Mouse (Mus musculus) gastrocnemius, postnatal 25 days (tissue): ENCODE data around the gene Mta2. TPM values are rescaled to one million over a fixed set of nuclear protein-coding genes. Genes with fewer than 3 reads are reported as not detected.

Experiments used
- DNase-seq: peaks from one replicate; pipeline ENCODE4 v3.0.0; 2022
- total RNA-seq, 2 experiments: library from RNA; stranded (reverse); gene quantifications; 1 replicate in 1 of 2; 2 replicates in 1 of 2; pipeline ENCODE4 v1.2.3; 2021

Mta2 gene
- total RNA-seq, 2 experiments from 2014 or later: 19.5 to 21.9 TPM

- DNase-seq: no peak
Measured at GRCm38 (mm10) chr19:8928689-8929223, 12.9 kb upstream of the Mta2 start.

- peak; percentile 92 for DNase-seq
Measured at GRCm38 (mm10) chr19:8929224-8930088, 12.2 kb upstream of the Mta2 start, which contains the start of the genes Rom1 and Eml3. TSS of gene Rom1 (minus strand) at chr19:8929356. TSS of gene Eml3 (plus strand) at chr19:8929552.

GRCm38 (mm10) chr19:8930117-8930516 lies 11.6 kb upstream of the Mta2 start:
- no peak for DNase-seq

- no peak for DNase-seq
Measured at GRCm38 (mm10) chr19:8930771-8931170, 10.9 kb upstream of the Mta2 start.

GRCm38 (mm10) chr19:8936736-8937135 lies 4.9 kb upstream of the Mta2 start:
- no peak for DNase-seq

- DNase-seq: no peak
Measured at GRCm38 (mm10) chr19:8940526-8941133, 1.0 kb upstream of the Mta2 start.

GRCm38 (mm10) chr19:8941136-8941514 lies 550 bp upstream of the Mta2 start:
- no peak for DNase-seq

GRCm38 (mm10) chr19:8942276-8942964 lies 745 bp downstream of the Mta2 start:
- no peak for DNase-seq

GRCm38 (mm10) chr19:8943047-8943446 lies 1.4 kb downstream of the Mta2 start:
- DNase-seq: no peak

GRCm38 (mm10) chr19:8944062-8944461 lies 2.4 kb downstream of the Mta2 start:
- no peak for DNase-seq

GRCm38 (mm10) chr19:8944750-8945149 lies 3.1 kb downstream of the Mta2 start:
- DNase-seq: peak; percentile 69

- DNase-seq: no peak
Measured at GRCm38 (mm10) chr19:8945251-8945650, 3.6 kb downstream of the Mta2 start.

GRCm38 (mm10) chr19:8946929-8947328 lies 5.3 kb downstream of the Mta2 start:
- no peak for DNase-seq

GRCm38 (mm10) chr19:8950190-8950589 lies 8.5 kb downstream of the Mta2 start:
- no peak for DNase-seq

- no peak for DNase-seq
Measured at GRCm38 (mm10) chr19:8952241-8952640, 10.6 kb downstream of the Mta2 start.

- DNase-seq: peak; percentile 87
Measured at GRCm38 (mm10) chr19:8953135-8954039, 11.7 kb downstream of the Mta2 start, which contains the start of gene Tut1. TSS of gene Tut1 (plus strand) at chr19:8953847.

GRCm38 (mm10) chr19:8954171-8954570 lies 12.5 kb downstream of the Mta2 start:
- no peak for DNase-seq

- DNase-seq: no peak
Measured at GRCm38 (mm10) chr19:8962256-8962655, 20.6 kb downstream of the Mta2 start.

- no peak for DNase-seq
Measured at GRCm38 (mm10) chr19:8965075-8965474, 23.4 kb downstream of the Mta2 start.

GRCm38 (mm10) chr19:8965771-8966170 lies 24.1 kb downstream of the Mta2 start:
- DNase-seq: no peak

GRCm38 (mm10) chr19:8966198-8966589 lies 24.5 kb downstream of the Mta2 start:
- DNase-seq: no peak
